Mouse (Mus musculus): ENCODE measurements around the gene Ggt6. TPM values are rescaled to one million over a fixed set of nuclear protein-coding genes. Genes with fewer than 3 reads are reported as not detected.
"Not testable (repeated sequence)": the region's sequence is repeated elsewhere in the genome, so short reads cannot be mapped to it uniquely, and the experiment has no call there.

Gene Ggt6
- polyA plus RNA-seq, 1 experiment: not detected

DNA sequence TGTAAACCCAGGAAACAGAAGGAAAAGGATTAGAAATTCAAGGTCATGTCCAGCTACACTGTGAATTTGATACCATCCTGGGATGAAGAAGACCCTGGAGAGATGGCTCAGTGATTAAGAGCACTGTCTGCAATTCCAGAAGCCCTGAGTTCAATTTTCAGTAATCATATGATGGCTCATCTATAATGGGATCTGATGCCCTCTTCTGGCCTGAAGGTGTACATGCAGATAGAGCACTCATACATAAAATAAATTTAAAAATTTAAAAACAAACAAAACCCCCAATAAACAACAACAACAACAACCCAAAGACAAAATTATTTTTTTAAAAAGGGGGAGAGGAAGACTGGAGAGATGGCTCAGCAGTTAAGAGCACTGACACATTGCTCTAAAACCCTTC, 8.4 kb upstream of the Ggt6 start:
- no peaks in the 10 kb centered on the region for H3K4me1 ChIP-seq (ENCODE audit: control insufficient read depth, insufficient read depth, low read length)
- H3K9me3 ChIP-seq (replicated peaks; ENCODE audit: control insufficient read depth, insufficient read depth, low read length, poor library complexity, severe bottlenecking): no peaks in the 10 kb centered on the region
- TF ChIP-seq EP300 (IDR thresholded peaks at IDR 0.05; ENCODE audit: insufficient read depth, low read depth, low read length): no peak
- TF ChIP-seq POLR2A (IDR thresholded peaks at IDR 0.05; ENCODE audit: insufficient read depth, low read length): no peak
- TF ChIP-seq CTCF (IDR thresholded peaks at IDR 0.05; ENCODE audit: low read depth, low read length): no peak
- no peaks in the 10 kb centered on the region; the same call in 1 of the 2 replicates for H3K27me3 ChIP-seq (ENCODE audit: control insufficient read depth, insufficient read depth, low read length, poor library complexity, severe bottlenecking)
- no peak overlapping the region for H3K27ac ChIP-seq (ENCODE audit: insufficient read depth, low read length)
- H3K9ac ChIP-seq (ENCODE audit: low read depth, poor library complexity, severe bottlenecking): no peak overlapping the region
- no peaks in the 10 kb centered on the region for H3K36me3 ChIP-seq (ENCODE audit: control insufficient read depth, insufficient read depth, low read length, poor library complexity, severe bottlenecking)
- no peak overlapping the region for H3K4me3 ChIP-seq (ENCODE audit: low read depth, low read length)

DNA sequence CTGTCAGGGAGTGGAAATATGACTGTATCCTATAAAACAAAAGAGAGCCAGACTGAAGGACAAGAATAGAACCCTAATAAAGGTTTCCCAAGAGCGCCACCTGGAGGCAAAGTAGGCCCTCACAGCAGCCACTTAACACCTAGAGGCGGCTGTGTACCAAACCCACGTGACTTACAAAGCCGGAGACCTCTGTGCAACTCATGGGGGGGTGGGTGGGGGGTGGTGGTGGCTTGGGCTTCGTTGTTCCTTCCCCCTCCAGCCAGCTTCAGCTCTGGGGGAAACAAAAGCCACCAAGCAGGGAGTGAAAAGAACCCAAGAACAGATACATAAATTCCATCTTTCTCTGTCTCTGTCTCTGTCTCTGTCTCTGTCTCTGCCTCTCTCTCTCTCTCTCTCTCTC, 6.6 kb upstream of the Ggt6 start:
- TF ChIP-seq CTCF (IDR thresholded peaks at IDR 0.05; ENCODE audit: low read depth, low read length) (peak; percentile 63), POLR2A (IDR thresholded peaks at IDR 0.05; ENCODE audit: insufficient read depth, low read length) (no peak), EP300 (IDR thresholded peaks at IDR 0.05; ENCODE audit: insufficient read depth, low read depth, low read length) (no peak)
- Histone ChIP-seq H3K9me3 (replicated peaks; ENCODE audit: control insufficient read depth, insufficient read depth, low read length, poor library complexity, severe bottlenecking) (no peaks in the 10 kb centered on the region), H3K36me3 (ENCODE audit: control insufficient read depth, insufficient read depth, low read length, poor library complexity, severe bottlenecking) (no peaks in the 10 kb centered on the region), H3K4me3 (ENCODE audit: low read depth, low read length) (no peak overlapping the region), H3K9ac (ENCODE audit: low read depth, poor library complexity, severe bottlenecking) (no peak overlapping the region), H3K27ac (ENCODE audit: insufficient read depth, low read length) (no peak overlapping the region), H3K27me3 (ENCODE audit: control insufficient read depth, insufficient read depth, low read length, poor library complexity, severe bottlenecking) (no peaks in the 10 kb centered on the region; the same call in 1 of the 2 replicates), H3K4me1 (ENCODE audit: control insufficient read depth, insufficient read depth, low read length) (no peaks in the 10 kb centered on the region)

DNA sequence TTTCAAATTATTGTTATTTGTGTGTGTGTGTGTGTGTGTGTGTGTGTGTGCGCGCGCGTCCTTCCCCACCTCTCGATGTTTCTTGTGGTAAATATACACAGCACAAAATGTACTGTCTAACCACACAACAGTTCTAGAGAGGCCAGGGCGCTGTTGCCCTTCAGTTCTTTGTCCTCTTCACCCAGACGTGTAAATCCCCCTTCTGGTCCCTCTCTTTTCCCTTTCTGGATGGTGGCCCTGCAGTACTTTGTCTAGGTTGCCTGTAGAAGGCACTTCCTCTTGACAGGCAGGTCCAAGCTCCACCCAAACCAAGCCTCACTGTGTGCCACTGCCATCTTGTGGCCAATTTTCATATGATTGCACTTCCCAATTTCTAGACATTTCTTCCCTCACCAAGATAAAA, 6.0 kb upstream of the Ggt6 start:
- no peak overlapping the region for H3K27ac ChIP-seq (ENCODE audit: insufficient read depth, low read length)
- TF ChIP-seq POLR2A (IDR thresholded peaks at IDR 0.05; ENCODE audit: insufficient read depth, low read length) (no peak), CTCF (IDR thresholded peaks at IDR 0.05; ENCODE audit: low read depth, low read length) (peak; percentile 89)
- no peaks in the 10 kb centered on the region for H3K9me3 ChIP-seq (replicated peaks; ENCODE audit: control insufficient read depth, insufficient read depth, low read length, poor library complexity, severe bottlenecking)
- peak overlapping the region; percentile 15; the same call in 1 of the 2 replicates for H3K4me3 ChIP-seq (ENCODE audit: low read depth, low read length)
- no peaks in the 10 kb centered on the region; the same call in 1 of the 2 replicates for H3K27me3 ChIP-seq (ENCODE audit: control insufficient read depth, insufficient read depth, low read length, poor library complexity, severe bottlenecking)
- H3K36me3 ChIP-seq (ENCODE audit: control insufficient read depth, insufficient read depth, low read length, poor library complexity, severe bottlenecking): no peaks in the 10 kb centered on the region
- H3K4me1 ChIP-seq (ENCODE audit: control insufficient read depth, insufficient read depth, low read length): no peaks in the 10 kb centered on the region
- no peak overlapping the region for H3K9ac ChIP-seq (ENCODE audit: low read depth, poor library complexity, severe bottlenecking)

DNA sequence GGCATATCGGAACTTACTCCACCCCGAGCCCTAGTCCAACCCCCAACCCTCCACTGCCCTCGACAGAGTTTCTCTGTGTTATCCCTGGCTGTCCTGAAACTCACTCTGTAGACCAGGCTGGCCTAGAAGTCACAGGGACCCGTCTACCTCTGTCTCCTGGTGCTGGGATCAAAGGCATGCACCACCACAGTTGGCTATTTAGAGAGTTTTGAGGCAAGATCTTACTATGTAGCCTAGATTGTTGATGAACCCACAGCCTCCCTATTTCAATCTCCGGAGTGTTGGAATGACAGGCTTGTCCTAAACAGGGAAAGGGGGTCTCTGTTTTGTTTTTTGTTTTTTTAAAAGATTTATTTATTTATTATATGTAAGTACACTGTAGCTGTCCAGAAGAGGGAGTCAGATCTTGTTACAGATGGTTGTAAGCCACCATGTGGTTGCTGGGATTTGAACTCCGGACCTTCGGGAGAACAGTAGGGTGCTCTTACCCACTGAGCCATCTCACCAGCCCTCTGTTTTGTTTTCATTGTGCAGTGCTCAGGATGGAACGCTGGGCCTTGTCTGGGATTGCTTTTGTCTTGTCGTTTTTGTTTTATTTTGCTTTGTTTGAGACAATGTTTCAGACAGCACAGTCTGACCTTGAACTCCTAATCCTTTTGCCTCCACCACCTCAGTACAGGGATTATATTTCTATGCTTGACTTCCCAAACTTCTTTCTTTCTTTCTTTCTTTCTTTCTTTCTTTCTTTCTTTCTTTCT, 4.8 kb upstream of the Ggt6 start:
- H3K9me3 ChIP-seq (replicated peaks; ENCODE audit: control insufficient read depth, insufficient read depth, low read length, poor library complexity, severe bottlenecking); H3K36me3 ChIP-seq (ENCODE audit: control insufficient read depth, insufficient read depth, low read length, poor library complexity, severe bottlenecking); H3K4me1 ChIP-seq (ENCODE audit: control insufficient read depth, insufficient read depth, low read length); H3K4me3 ChIP-seq (ENCODE audit: low read depth, low read length); H3K27me3 ChIP-seq (ENCODE audit: control insufficient read depth, insufficient read depth, low read length, poor library complexity, severe bottlenecking); H3K27ac ChIP-seq (ENCODE audit: insufficient read depth, low read length); H3K9ac ChIP-seq (ENCODE audit: low read depth, poor library complexity, severe bottlenecking): not testable (repeated sequence)

DNA sequence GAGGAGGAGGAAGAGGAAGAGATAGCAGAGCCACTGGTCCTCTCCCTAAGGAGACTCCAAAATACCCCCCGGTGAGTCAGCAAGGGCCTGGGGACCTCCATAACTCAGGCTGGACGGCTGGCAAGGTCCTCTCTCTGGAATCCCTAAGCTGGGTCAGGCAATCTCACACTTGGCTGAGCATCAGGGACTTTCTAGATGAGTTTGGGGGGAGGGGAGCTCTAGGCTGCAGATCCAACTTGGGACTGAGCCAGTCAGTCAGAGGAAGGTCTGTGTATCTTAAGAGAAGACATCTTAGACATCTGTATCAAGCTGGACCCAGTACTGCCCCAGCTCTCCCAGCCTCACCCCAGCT, 344 bp downstream of the Ggt6 start:
- Histone ChIP-seq H3K9me3 (replicated peaks; ENCODE audit: control insufficient read depth, insufficient read depth, low read length, poor library complexity, severe bottlenecking) (no peaks in the 10 kb centered on the region), H3K27ac (ENCODE audit: insufficient read depth, low read length) (no peak overlapping the region), H3K36me3 (ENCODE audit: control insufficient read depth, insufficient read depth, low read length, poor library complexity, severe bottlenecking) (no peaks in the 10 kb centered on the region), H3K9ac (ENCODE audit: low read depth, poor library complexity, severe bottlenecking) (no peak overlapping the region), H3K4me1 (ENCODE audit: control insufficient read depth, insufficient read depth, low read length) (peaks cover 1% of the 10 kb centered on the region), H3K27me3 (ENCODE audit: control insufficient read depth, insufficient read depth, low read length, poor library complexity, severe bottlenecking) (no peaks in the 10 kb centered on the region), H3K4me3 (ENCODE audit: low read depth, low read length) (no peak overlapping the region)
- TF ChIP-seq CTCF (IDR thresholded peaks at IDR 0.05; ENCODE audit: low read depth, low read length) (no peak), POLR2A (IDR thresholded peaks at IDR 0.05; ENCODE audit: insufficient read depth, low read length) (no peak), EP300 (IDR thresholded peaks at IDR 0.05; ENCODE audit: insufficient read depth, low read depth, low read length) (no peak)

DNA sequence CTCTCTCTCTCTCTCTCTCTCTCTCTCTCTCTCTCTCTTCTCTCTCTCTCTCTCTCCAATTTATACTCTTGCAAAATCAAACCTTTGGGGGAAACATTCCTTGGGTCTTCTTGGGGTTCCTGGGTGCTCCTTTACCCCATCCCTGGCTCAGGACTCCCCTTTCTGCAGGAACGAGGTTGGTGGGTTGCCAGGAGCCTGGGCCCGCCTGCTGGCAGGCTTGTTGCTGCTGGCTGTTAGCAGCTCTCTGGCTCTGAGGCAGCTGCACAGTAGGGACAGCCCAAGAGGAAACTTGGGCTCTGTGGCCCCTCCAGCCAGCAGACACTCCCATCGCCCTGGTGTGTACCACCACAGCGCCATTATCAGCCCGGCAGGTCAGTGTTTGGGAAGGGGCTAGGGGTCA, 945 bp downstream of the Ggt6 start:
- Histone ChIP-seq H3K36me3 (ENCODE audit: control insufficient read depth, insufficient read depth, low read length, poor library complexity, severe bottlenecking) (no peaks in the 10 kb centered on the region), H3K4me3 (ENCODE audit: low read depth, low read length) (no peak overlapping the region), H3K27ac (ENCODE audit: insufficient read depth, low read length) (no peak overlapping the region), H3K9me3 (replicated peaks; ENCODE audit: control insufficient read depth, insufficient read depth, low read length, poor library complexity, severe bottlenecking) (no peaks in the 10 kb centered on the region), H3K9ac (ENCODE audit: low read depth, poor library complexity, severe bottlenecking) (no peak overlapping the region), H3K4me1 (ENCODE audit: control insufficient read depth, insufficient read depth, low read length) (peaks cover 1% of the 10 kb centered on the region), H3K27me3 (ENCODE audit: control insufficient read depth, insufficient read depth, low read length, poor library complexity, severe bottlenecking) (no peaks in the 10 kb centered on the region)
- TF ChIP-seq EP300 (IDR thresholded peaks at IDR 0.05; ENCODE audit: insufficient read depth, low read depth, low read length) (no peak), CTCF (IDR thresholded peaks at IDR 0.05; ENCODE audit: low read depth, low read length) (no peak), POLR2A (IDR thresholded peaks at IDR 0.05; ENCODE audit: insufficient read depth, low read length) (no peak)
